Comparison of ENCODE assay signal across 21 mouse cellular contexts in genomic region chr13:73839740-73840139, GRCm38 (mm10). TPM values are rescaled to one million over a fixed set of nuclear protein-coding genes. Genes with fewer than 3 reads are reported as not detected.
"Had no signal": no experiment of that assay in that cellular context is flagged by ENCODE, and none has a peak within 500 bp of the region (broad histone marks: within the 10 kb centered on the region; RNA-seq: fewer than 3 reads in every experiment).

No protein-coding gene starts in this region.

- H3K27me3 ChIP-seq: kidney, embryonic 15.5 days; limb, embryonic 15.5 days; midbrain, embryonic 15.5 days; neural tube, embryonic 13.5 days; stomach, embryonic 15.5 days had no signal

- ATAC-seq: liver, postnatal 0 days; lung, postnatal 0 days had no signal

- DNase-seq: kidney, adult 2 months; kidney, postnatal 10 days; kidney, postnatal 36 days; liver, postnatal 0 days; lung, embryonic 14.5 days; right cerebral cortex, postnatal 25 days; spleen, adult 18-20 months; thymus, postnatal 25 days had no signal

- H3K4me1 ChIP-seq: midbrain, embryonic 12.5 days; stomach, embryonic 15.5 days had no signal

- H3K9me3 ChIP-seq: kidney, embryonic 15.5 days; limb, embryonic 15.5 days; midbrain, embryonic 12.5 days; midbrain, embryonic 15.5 days; neural tube, embryonic 13.5 days; stomach, embryonic 15.5 days had no signal

- H3K36me3 ChIP-seq: kidney, embryonic 15.5 days; limb, embryonic 15.5 days; midbrain, embryonic 12.5 days; midbrain, embryonic 15.5 days; neural tube, embryonic 13.5 days; stomach, embryonic 15.5 days had no signal

- H3K4me2 ChIP-seq: kidney, embryonic 15.5 days; limb, embryonic 15.5 days; liver, embryonic 11.5 days; lung, embryonic 14.5 days; midbrain, embryonic 12.5 days; midbrain, embryonic 15.5 days; neural tube, embryonic 13.5 days; stomach, embryonic 15.5 days had no signal

- H3K4me3 ChIP-seq: kidney, embryonic 15.5 days; limb, embryonic 15.5 days; midbrain, embryonic 12.5 days; midbrain, embryonic 15.5 days; myocyte; neural tube, embryonic 13.5 days; stomach, embryonic 15.5 days had no signal

- H3K27ac ChIP-seq: kidney, embryonic 15.5 days; limb, embryonic 15.5 days; liver, embryonic 14.5 days; macrophage; midbrain, embryonic 12.5 days; midbrain, embryonic 15.5 days; neural tube, embryonic 13.5 days; stomach, embryonic 15.5 days had no signal

- H3K9ac ChIP-seq: kidney, embryonic 15.5 days; limb, embryonic 15.5 days; liver, embryonic 14.5 days; liver, postnatal 0 days; lung, embryonic 14.5 days; midbrain, embryonic 12.5 days; midbrain, embryonic 15.5 days; neural tube, embryonic 13.5 days; stomach, embryonic 15.5 days had no signal

RNA-seq across cellular contexts. Expression of gene Nkd2, which starts 7.7 kb away (rescaled TPM):
- total RNA-seq: monocyte, adult 5-6 weeks; neutrophil, adult 5-6 weeks had no signal
- polyA plus RNA-seq: macrophage had no signal
